Mouse (Mus musculus) cerebellum, adult (tissue): ENCODE data around the gene Gnpat.
A peak's percentile ranks its signal among the peaks of the same experiment; 100 is the strongest.

Experiments
- ATAC-seq: cut with Nextera tagmentation; 2 replicates; pipeline ENCODE4 v1.9.2; 2017; ENCODE audit warnings: mild to moderate bottlenecking, moderate library complexity, mixed read lengths; ENCODE audit not compliant: insufficient number of reproducible peaks, low FRiP score, low TSS enrichment

The Gnpat gene

GRCm38 (mm10) chr8:124862321-124863162, at the start of gene Gnpat, which contains the start of gene 2810004N23Rik:
Gene Gnpat, plus strand, starts transcription at chr8:124863033.
Gene 2810004N23Rik, minus strand, starts transcription at chr8:124863120.
- ATAC-seq = peak; percentile 91

DNA sequence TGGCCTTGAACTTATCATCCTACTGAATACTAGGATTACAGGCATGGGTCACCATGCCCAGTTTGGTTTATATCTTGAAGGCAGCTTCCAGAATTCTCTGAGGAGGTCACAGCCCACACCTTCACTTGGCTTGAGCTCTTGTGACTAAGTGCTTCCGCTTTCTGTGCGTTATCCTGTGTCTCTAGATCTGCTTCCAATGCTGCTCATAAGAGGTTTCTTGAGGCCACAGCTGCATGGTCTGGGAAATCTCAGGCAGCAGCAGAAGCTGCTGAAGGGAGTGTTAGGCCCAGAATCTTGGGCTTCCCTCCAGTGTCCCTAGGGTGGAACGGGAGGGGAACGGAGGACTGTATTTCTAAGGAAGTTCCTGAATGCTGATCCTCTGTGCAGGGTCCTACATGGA, 49.5 kb upstream of the Gnpat start:
- no peak for ATAC-seq

- ATAC-seq = peak; percentile 40; the same call in 1 of the 2 replicates
Measured at GRCm38 (mm10) chr8:124815870-124816269, 47.0 kb upstream of the Gnpat start.

GRCm38 (mm10) chr8:124816866-124817265, 46.0 kb upstream of the Gnpat start:
- no peak for ATAC-seq

DNA sequence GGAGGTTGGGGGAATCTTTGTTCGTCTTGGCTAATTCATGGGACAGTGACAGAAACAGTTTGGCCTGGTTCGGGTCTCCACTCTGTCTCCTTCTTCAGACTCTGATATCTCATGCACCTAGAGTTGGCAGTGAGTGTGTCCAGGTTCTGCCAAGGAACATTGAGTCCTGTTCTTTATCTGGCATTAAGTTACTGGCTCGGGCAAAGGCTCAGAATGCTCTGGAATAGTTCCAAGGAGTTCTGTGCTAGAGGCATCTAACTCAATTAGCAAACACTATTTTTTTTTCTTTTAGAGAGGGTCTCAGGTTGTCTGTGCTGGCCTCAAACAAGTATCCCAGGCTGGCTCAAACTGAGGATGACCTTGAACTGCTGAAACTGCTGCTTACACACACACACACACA, 45.5 kb upstream of the Gnpat start:
- no peak for ATAC-seq

DNA sequence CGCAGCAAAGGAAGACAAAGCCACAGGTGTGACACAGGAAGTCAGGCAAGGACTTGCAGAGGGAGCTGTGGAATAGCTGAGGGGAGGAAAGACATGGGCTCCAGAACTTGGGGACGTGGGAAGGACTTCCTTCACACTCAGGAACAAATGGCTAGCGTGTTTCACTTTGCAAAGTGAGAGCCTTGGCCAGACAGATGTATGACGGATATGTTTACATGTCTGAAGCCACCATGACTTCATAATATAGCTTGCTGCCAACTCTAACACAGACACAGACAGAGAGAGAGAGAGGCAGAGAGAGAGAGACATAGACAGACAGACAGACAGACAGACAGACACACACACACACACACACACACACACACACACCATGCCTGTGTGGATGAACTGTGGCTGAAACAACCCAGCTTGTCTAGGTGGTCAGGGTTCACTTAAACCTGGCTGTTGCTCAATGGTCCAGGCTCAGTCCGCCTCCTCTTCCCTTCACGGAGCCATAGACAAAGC, 43.2 kb upstream of the Gnpat start:
- ATAC-seq = no peak

DNA sequence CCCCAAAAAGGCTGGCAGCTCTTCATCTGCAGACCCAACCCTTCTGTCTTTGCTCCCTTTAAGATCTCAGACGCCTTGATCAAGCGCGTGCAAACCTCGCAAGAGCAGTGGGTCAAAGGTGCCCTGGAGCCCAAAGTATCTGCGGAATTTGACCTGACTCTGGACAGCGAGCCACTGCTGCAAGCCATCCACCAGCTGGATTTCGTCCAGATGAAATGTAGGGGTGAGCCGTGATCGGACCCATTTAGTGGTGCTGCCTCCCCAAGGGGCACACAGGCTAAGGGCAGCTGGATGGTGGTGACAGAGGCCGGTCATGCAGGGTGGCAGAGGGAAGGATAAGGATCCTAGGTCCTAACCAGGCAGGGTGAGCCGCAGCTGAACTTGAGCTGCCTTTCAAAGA, 42.7 kb upstream of the Gnpat start:
- ATAC-seq = no peak

GRCm38 (mm10) chr8:124823497-124823896, 39.3 kb upstream of the Gnpat start:
- no peak for ATAC-seq

DNA sequence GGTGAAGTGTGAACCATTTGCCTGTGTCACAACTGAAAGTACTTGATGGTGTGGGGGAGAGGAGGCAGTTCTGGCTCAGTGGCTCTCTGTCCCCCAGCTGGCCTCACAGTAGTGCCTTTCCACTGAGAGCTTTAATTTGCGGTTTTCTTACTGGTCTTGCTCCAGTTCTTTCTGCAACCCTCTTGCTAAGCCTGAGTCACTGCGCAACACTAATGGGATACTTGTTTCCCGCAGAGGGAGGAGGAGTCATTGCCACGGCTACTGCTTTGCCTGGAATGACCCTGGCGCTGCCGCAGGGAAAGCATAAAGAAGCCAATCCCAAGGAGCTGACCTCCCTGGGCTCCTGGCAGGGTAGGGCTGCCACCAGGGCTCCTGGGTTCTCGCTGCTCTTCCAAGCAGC, 36.2 kb upstream of the Gnpat start:
- ATAC-seq = no peak

GRCm38 (mm10) chr8:124827387-124827786, 35.4 kb upstream of the Gnpat start:
- ATAC-seq = peak; percentile 43; the same call in 1 of the 2 replicates

DNA sequence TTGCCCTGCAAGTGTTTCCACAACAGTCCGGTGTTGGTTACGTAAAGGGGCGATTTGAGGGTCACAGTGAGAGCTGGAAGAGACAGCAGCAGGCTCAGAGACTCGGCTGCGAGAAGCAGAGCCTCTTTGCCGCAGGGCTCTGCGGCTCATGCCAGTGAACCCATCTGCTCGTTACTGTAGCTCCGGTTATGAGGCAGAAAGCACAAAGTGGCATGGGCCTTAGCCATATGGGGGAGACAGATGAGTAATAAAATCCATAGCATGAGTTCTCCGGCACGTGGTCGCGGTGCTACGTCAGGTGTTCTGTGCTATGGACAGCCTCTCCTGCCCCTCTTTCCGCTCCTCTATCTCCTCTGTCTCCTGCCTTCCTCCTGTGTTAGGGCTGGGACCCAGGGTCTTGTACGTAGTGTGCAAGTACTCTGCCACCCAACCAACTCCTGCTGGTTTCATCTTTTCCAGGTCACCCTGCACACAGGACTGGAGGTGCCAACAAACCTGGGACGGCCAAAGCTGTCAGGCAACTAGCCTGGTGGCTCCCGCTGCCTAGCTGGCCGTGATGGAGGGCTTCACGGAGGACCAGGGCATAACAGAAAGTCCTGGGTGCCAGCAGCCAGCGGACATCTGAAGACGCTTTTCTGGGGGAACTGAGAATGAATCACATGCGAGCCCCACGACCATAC, 34.1 kb upstream of the Gnpat start:
- ATAC-seq = peak; percentile 36; the same call in 1 of the 2 replicates

GRCm38 (mm10) chr8:124830050-124830449, 32.8 kb upstream of the Gnpat start:
- ATAC-seq = no peak

- no peak for ATAC-seq
Measured at GRCm38 (mm10) chr8:124831531-124831930, 31.3 kb upstream of the Gnpat start.

DNA sequence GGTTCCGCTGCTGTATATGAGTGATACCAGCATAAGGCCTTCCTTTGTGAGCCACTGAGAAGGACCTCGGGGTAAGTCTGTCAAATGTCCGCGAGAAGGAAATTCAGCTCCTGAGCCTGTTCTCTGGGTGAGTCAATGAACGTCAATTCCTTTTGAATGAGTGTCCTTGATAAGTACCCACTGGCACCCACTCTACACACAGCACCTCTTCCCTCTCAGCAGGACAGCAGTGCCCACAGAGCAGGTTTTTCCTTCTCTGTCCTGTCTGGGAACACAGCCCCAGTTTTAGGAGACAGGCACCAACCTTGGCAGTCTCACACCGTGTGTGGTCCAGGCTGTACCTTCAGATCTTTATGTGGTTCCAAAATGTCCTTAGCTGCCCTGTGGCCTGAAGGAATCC, 30.9 kb upstream of the Gnpat start:
- ATAC-seq = no peak

DNA sequence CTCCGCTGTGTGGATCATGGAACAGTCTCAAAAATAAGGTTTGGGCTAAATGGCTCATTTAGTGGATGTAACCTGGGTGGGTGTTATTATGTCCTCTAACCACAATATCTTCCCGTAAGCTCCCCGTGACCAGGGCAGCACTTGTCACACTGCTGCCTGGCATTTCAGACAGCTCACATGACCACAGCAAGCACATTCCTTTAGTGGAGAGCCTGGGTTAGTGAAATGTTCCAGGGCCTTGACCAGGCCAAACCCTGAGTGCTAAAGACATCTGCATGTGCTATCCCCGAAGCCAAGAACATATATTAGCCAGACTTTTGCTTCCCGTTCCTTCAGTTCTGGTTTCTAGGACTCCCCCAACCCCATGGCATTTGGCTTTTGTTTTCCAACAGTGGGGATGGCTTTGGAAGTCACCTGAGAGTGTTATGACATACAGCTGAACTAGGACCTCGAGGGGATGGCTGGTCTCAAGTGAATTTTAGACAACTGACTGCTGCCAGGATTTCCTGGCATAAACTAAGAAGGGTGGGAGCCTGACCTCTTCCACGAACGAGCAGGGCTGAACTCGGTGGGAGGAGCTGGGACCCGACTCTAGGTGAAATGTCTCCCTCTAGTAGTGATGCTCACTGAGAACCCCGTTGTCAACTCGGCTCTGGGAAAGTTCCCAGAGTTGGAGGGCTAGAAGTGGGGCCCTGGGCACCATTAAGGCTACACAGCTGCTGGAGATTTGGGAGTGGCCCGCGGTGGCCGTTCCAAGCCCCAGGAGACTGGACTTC, 29.2 kb upstream of the Gnpat start:
- ATAC-seq = no peak

GRCm38 (mm10) chr8:124835848-124836247, 27.0 kb upstream of the Gnpat start:
- no peak for ATAC-seq

DNA sequence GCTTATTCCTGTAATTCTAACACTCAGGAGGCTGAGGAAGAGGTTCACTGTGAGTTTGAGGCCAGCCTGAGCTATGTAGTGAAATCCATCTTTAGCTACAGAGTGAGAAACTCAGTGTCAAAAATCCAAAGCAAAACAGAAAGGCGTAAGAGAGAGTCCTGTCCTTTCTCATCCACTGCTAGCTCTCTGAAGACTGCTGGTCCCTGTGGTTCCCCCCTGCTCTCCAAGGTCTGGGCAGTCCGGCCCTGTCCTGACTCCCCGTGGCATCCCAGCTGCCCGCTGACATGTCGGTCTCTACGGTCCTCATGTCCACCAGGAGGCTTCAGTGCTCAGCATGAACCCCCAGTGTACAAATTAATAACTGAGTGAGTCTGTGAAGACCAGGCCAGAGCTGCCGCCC, 26.6 kb upstream of the Gnpat start:
- ATAC-seq = no peak

- ATAC-seq = no peak
Measured at GRCm38 (mm10) chr8:124836907-124837306, 25.9 kb upstream of the Gnpat start.

DNA sequence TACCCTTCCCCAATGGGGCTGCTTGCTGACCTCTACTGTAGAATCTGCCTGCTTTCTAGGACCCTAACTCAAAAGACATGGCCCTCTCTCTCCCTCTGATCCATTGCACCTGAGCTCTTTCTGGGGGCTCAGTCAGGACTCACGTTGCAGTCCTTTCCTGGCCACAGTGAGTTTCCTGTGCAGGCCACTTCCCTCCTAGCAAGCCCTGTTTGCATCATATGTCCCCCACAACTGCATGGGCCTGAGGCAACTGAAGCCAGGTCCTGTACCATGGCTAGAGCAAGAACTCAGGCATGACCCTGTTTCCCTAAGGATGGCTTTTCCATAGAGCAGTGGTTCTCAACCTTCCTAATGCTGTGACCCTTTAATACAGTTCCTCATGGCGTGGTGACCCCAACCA, 24.9 kb upstream of the Gnpat start:
- ATAC-seq = no peak

GRCm38 (mm10) chr8:124839371-124839770, 23.5 kb upstream of the Gnpat start:
- no peak for ATAC-seq

DNA sequence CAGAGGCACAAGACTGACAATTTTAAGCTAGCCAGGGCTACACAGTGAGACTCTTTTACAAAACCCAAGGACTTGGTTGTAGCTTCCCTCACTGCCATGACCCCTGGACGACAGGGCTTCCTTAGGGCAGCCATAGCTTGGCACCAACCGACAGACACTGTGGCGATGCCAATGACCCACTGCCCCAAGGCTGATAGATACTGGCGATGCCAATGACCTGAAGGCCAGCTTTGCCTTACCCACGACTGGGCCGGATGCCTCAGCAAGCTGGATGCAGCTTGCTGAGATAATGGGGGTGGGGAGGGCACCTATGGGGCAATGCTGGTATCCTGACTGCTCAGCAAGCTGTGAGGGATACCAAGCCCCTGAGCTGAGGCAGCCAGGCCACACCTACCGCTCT, 21.9 kb upstream of the Gnpat start:
- no peak for ATAC-seq
